Mouse (Mus musculus) midbrain, embryonic 16.5 days (tissue): ENCODE data around the gene Ksr2. TPM values are rescaled to one million over a fixed set of nuclear protein-coding genes. Genes with fewer than 3 reads are reported as not detected.
"Not testable (repeated sequence)": the region's sequence is repeated elsewhere in the genome, so short reads cannot be mapped to it uniquely, and the experiment has no call there.

ENCODE experiments used
- ATAC-seq: fragments of 200-750 bp; cut with Nextera tagmentation; 2 replicates; pipeline ENCODE4 v1.8.0; 2017; ENCODE audit warnings: moderate TSS enrichment
- H3K27ac ChIP-seq: fragments of 300-500 bp; sonication (generic); 2 replicates; pipeline ENCODE4 v1.5.1; 2014; ENCODE audit warnings: mild to moderate bottlenecking, low read length, mixed read lengths
- H3K27me3 ChIP-seq: fragments of 300-500 bp; sonication (generic); 2 replicates; pipeline ENCODE4 v1.6.1; 2014; ENCODE audit warnings: low read depth, low read length, mixed read lengths; ENCODE audit not compliant: control insufficient read depth, insufficient read depth
- H3K36me3 ChIP-seq: fragments of 300-500 bp; sonication (generic); 2 replicates; pipeline ENCODE4 v1.6.1; 2014; ENCODE audit warnings: mild to moderate bottlenecking, low read length, moderate library complexity, mixed read lengths; ENCODE audit not compliant: control insufficient read depth, insufficient read depth
- H3K4me1 ChIP-seq: fragments of 300-500 bp; sonication (generic); 2 replicates; pipeline ENCODE4 v1.6.1; 2014; ENCODE audit warnings: mild to moderate bottlenecking, low read length, mixed read lengths; ENCODE audit not compliant: control insufficient read depth, insufficient read depth
- H3K4me2 ChIP-seq: fragments of 300-500 bp; sonication (generic); 2 replicates; pipeline ENCODE4 v1.6.1; 2014; ENCODE audit warnings: mild to moderate bottlenecking, low read length, mixed read lengths
- H3K4me3 ChIP-seq: fragments of 300-500 bp; sonication (generic); 2 replicates; pipeline ENCODE4 v1.5.1; 2014; ENCODE audit warnings: low read depth, mild to moderate bottlenecking, low read length, moderate library complexity, mixed read lengths
- H3K9ac ChIP-seq: fragments of 300-500 bp; sonication (generic); 2 replicates; pipeline ENCODE4 v1.6.1; 2014; ENCODE audit warnings: low read depth, low read length, mixed read lengths
- H3K9me3 ChIP-seq: fragments of 300-500 bp; sonication (generic); replicated peaks from 2 replicates; pipeline ENCODE4 v1.6.1; 2014; ENCODE audit warnings: mild to moderate bottlenecking, low read length, mixed read lengths; ENCODE audit not compliant: control insufficient read depth, poor library complexity, severe bottlenecking
- WGBS: fragments of 180-500 bp; shearing (Covaris S2); extraction: QIAGEN DNeasy Blood & Tissue Kit; methylation state at CpG from one replicate; pipeline ENCODE4 v1.1.7; 2014; 5-methylcytosine and 5-hydroxymethylcytosine counted together
- polyA plus RNA-seq: library from polyadenylated mRNA; unstranded; fragments of >200 nt; fragmentation: Nextera tagmentation; extraction: Ambion mirVana; gene quantifications from 2 replicates; pipeline ENCODE4 v1.2.1, GENCODE M21; 2015

Ksr2 gene
- polyA plus RNA-seq, 1 experiment from 2014 or later = 7.5 TPM

- Histone ChIP-seq H3K4me1 (no peaks in the 10 kb centered on the region), H3K36me3 (0 out of 2 replicates have a peak, but pooled peaks cover 2% of the 10 kb centered on the region), H3K9me3 (no peaks in the 10 kb centered on the region), H3K9ac (no peak overlapping the region), H3K4me3 (no peak overlapping the region), H3K27ac (no peak overlapping the region), H3K27me3 (no peaks in the 10 kb centered on the region), H3K4me2 (no peak overlapping the region)
- WGBS = 39% methylated on average over 5 of the region's 5 CpGs
- no peak for ATAC-seq
These were observed 200.7 kb downstream of the Ksr2 start for GRCm38 (mm10) chr5:117614331-117615024.

GRCm38 (mm10) chr5:117620292-117620691, 206.5 kb downstream of the Ksr2 start:
- 0 out of 2 replicates have a peak, but pooled peaks cover 2% of the 10 kb centered on the region for H3K36me3 ChIP-seq
- no peak overlapping the region for H3K4me2 ChIP-seq
- no peak overlapping the region for H3K4me3 ChIP-seq
- H3K4me1 ChIP-seq = no peaks in the 10 kb centered on the region
- no peaks in the 10 kb centered on the region for H3K9me3 ChIP-seq
- H3K27ac ChIP-seq = no peak overlapping the region
- WGBS = 88% methylated on average over 4 of the region's 4 CpGs
- ATAC-seq = no peak
- no peak overlapping the region for H3K9ac ChIP-seq
- no peaks in the 10 kb centered on the region for H3K27me3 ChIP-seq

- Histone ChIP-seq H3K4me3 (no peak overlapping the region), H3K27ac (no peak overlapping the region), H3K4me2 (no peak overlapping the region), H3K4me1 (no peaks in the 10 kb centered on the region), H3K27me3 (no peaks in the 10 kb centered on the region), H3K9me3 (no peaks in the 10 kb centered on the region), H3K36me3 (no peaks in the 10 kb centered on the region), H3K9ac (no peak overlapping the region)
- WGBS = 56% methylated on average over 12 of the region's 12 CpGs
- no peak for ATAC-seq
These were observed 208.4 kb downstream of the Ksr2 start for GRCm38 (mm10) chr5:117622221-117622620.

GRCm38 (mm10) chr5:117623206-117623605, 209.4 kb downstream of the Ksr2 start:
- ATAC-seq, H3K9me3 ChIP-seq, H3K36me3 ChIP-seq, H3K9ac ChIP-seq, H3K4me1 ChIP-seq, H3K27me3 ChIP-seq, H3K4me2 ChIP-seq, H3K4me3 ChIP-seq, H3K27ac ChIP-seq: not testable (repeated sequence)
- WGBS = 94% methylated on average over 4 of the region's 4 CpGs

DNA sequence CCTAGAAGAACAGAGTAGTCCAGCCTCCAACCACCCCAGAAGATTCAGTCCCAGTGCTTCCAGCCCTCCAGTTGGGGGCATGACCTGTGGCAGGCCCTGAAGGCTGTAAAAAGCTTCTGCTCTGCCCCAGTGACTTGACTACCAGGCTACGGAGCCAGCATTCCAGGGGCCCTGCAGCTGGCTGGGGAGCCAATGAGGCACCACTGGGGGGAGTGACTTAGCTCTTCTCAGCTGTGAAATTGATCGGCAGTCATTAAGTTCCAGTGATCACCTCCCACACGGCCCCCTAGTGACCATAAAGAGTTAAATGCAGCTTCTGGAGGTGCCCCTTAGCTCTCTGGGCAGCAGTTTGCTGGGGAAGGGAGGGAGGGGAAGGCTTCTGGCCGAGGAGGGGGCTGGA, 213.1 kb downstream of the Ksr2 start:
- 9% methylated on average over 4 of the region's 4 CpGs for WGBS
- Histone ChIP-seq H3K36me3 (no peaks in the 10 kb centered on the region), H3K9me3 (no peaks in the 10 kb centered on the region)

DNA sequence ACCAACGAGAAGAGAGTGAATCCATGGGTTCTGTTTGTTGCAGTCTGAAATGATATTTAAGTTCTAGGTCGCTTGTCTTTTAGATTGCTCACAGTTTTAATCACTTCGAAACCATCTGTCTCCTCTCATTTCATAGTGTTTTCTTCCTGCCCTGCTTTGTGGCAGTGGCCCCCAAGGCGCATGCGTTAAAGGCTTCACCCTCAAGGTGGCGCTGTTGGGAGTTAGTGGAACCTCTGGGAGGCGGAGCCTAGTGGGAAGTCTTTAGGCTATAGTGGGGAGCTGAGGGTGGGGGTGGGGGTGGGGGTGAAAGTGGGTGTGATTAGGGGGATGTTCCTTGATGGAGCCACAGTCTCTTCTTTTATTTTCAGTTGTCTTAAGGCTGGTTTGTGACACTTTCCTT, 214.6 kb downstream of the Ksr2 start:
- 47% methylated on average over 7 of the region's 7 CpGs for WGBS
- H3K27ac ChIP-seq = no peak overlapping the region
- H3K9ac ChIP-seq = no peak overlapping the region
- H3K9me3 ChIP-seq = no peaks in the 10 kb centered on the region
- ATAC-seq = no peak
- H3K27me3 ChIP-seq = no peaks in the 10 kb centered on the region
- H3K4me3 ChIP-seq = no peak overlapping the region
- no peaks in the 10 kb centered on the region for H3K4me1 ChIP-seq
- H3K4me2 ChIP-seq = no peak overlapping the region
- H3K36me3 ChIP-seq = no peaks in the 10 kb centered on the region

More for the DNA sequence above, 213.1 kb downstream of the Ksr2 start:
- Histone ChIP-seq H3K9ac (no peak overlapping the region), H3K4me3 (no peak overlapping the region), H3K27ac (no peak overlapping the region), H3K27me3 (no peaks in the 10 kb centered on the region), H3K4me2 (no peak overlapping the region), H3K4me1 (no peaks in the 10 kb centered on the region)
- no peak for ATAC-seq

DNA sequence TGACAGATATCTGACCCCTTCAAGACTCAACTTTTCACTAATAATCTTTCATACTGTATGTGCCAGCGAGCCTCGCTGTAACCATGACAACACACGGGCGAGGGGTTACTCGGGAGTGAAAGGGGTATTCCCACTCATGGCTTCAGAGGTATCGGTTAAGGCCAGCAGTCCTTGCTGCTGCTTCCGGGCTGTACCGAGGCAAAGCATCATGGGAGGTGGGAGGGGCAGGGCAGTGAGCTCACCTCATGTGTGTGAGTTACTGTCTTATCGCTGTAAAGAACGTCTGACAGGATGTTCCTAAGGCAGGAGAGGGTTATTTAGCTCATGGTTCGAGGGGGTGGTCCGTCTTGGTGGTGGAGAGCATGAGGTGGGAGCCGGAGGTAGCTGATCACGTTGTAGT, 215.8 kb downstream of the Ksr2 start:
- WGBS = 87% methylated on average over 14 of the region's 14 CpGs

GRCm38 (mm10) chr5:117635211-117635610, 221.4 kb downstream of the Ksr2 start:
- H3K4me1 ChIP-seq = no peaks in the 10 kb centered on the region
- H3K4me3 ChIP-seq = no peak overlapping the region
- no peak overlapping the region for H3K4me2 ChIP-seq
- H3K9me3 ChIP-seq = no peaks in the 10 kb centered on the region
- H3K27me3 ChIP-seq = no peaks in the 10 kb centered on the region
- no peak overlapping the region for H3K27ac ChIP-seq
- H3K36me3 ChIP-seq = no peaks in the 10 kb centered on the region
- no peak overlapping the region for H3K9ac ChIP-seq
- no peak for ATAC-seq
- 80% methylated on average over 2 of the region's 2 CpGs for WGBS

More for the DNA sequence above, 215.8 kb downstream of the Ksr2 start:
- Histone ChIP-seq H3K4me1 (no peaks in the 10 kb centered on the region), H3K4me3 (no peak overlapping the region), H3K9me3 (no peaks in the 10 kb centered on the region), H3K27ac (no peak overlapping the region), H3K36me3 (no peaks in the 10 kb centered on the region), H3K4me2 (no peak overlapping the region), H3K9ac (no peak overlapping the region), H3K27me3 (no peaks in the 10 kb centered on the region)
- ATAC-seq = no peak

DNA sequence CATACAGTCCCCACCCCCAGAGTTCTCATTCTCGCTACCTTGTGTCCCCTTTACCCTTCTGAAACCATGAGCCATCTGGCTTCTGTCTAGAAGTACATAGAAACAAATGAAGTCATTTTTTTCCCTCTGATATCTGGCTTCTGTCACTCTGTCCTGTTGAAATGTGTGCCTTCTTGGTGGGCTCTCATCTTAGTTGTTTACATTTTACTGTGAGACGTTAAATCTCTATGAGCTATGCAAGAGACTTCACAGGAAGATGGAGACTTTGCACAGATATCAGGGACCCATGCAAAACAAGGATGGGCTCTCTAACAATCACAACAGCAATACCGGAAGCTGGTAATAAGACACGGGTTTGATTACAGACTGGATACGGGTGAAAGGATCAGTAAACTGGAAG, 222.0 kb downstream of the Ksr2 start:
- Histone ChIP-seq H3K4me2 (no peak overlapping the region), H3K36me3 (no peaks in the 10 kb centered on the region), H3K9me3 (no peaks in the 10 kb centered on the region), H3K9ac (no peak overlapping the region), H3K4me1 (no peaks in the 10 kb centered on the region), H3K27me3 (no peaks in the 10 kb centered on the region), H3K27ac (no peak overlapping the region), H3K4me3 (no peak overlapping the region)
- no peak for ATAC-seq
- WGBS = 89% methylated on average over 5 of the region's 5 CpGs
